Mouse (Mus musculus) granulocyte monocyte progenitor cell, adult 5-6 weeks (primary cell): ENCODE measurements at regions not wholly inside any gene's neighbourhood (a gene's known extent, or its start where the extent isn't known, plus 50 kb on each side); places are given as distances from the start of the nearest gene placed in this dataset.

ENCODE experiments used
- ATAC-seq: replicated peaks from 2 replicates; pipeline ENCODE4 v1.8.0; 2016; ENCODE audit warnings: mild to moderate bottlenecking, moderate TSS enrichment, inconsistent platforms; ENCODE audit not compliant: poor library complexity, severe bottlenecking

GRCm38 (mm10) chr9:113496176-113496732, 211.8 kb downstream of the Pdcd6ip start:
- no peak for ATAC-seq

DNA sequence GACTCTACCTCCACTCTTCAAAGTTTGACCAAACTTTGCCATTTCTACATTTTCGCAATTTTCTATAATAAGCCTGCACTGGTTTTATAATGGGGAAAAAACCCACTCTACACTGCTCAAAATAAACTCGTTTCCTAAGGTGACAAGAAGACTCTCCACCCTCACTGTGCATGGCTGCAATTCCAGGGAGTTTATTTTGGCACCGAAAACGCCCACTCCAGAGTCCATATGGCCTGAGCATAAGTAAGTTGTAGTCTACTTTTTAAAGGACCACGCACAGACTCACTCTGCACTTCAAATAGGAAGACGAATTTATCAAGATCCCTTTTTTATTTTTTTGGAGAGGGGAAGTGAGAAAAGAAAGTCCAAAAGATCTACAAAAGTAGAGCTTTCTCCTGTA, 219.4 kb downstream of the Pdcd6ip start:
- no peak for ATAC-seq

DNA sequence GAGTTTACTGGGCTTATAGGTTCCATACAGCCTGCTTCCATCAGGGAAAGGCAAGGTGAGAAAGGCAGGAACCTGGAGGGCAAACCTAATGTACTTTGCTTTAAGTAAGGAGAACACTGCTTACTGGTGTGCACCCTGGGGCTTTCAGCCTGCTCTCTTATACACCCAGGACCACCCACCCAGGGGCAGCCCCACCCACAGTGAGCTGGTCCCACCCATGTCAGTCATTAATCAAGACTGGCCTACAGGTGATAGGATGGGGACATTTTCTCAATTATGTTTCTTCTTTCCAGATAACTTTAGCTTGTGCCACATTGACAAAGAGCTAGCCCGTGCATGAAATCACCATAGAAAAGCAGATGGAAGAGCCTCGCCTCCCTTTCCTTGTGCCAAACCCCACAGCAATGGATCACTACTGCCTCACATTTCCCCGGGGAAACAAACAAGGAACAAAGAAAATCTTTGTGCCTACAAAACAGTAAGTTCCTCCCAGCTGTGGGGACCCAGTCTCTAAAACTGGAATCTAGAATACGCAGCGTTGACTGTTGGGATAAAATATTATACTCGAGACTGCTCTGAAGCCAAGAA, 221.5 kb downstream of the Pdcd6ip start:
- ATAC-seq, result no peak

GRCm38 (mm10) chr9:113479897-113480296, 228.2 kb downstream of the Pdcd6ip start:
- no peak for ATAC-seq

GRCm38 (mm10) chr9:113478761-113479265, 229.2 kb downstream of the Pdcd6ip start:
- ATAC-seq, result no peak

DNA sequence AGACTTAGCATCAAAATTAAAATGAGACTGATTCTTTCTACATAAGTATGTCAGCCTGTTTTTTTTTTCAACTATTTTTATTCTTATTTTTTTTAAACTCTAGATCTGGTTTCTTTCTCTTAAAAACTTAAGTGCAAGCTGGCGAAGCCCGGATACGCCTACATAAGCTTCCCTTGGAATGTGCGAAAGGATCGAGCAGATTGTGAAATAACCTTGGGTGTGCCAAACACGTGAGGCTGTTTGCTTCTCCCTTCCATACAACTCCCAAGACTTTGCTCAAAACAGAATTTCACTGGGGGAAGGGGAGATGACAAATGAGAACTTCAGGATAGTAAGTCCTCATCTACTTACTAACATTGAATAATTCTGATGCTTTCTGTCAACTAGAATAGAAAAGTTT, 236.3 kb downstream of the Pdcd6ip start:
- ATAC-seq, result no peak

GRCm38 (mm10) chr9:113462888-113463287, 245.2 kb downstream of the Pdcd6ip start:
- ATAC-seq, result no peak

GRCm38 (mm10) chr9:113462267-113462887, 245.7 kb downstream of the Pdcd6ip start:
- ATAC-seq, result no peak

DNA sequence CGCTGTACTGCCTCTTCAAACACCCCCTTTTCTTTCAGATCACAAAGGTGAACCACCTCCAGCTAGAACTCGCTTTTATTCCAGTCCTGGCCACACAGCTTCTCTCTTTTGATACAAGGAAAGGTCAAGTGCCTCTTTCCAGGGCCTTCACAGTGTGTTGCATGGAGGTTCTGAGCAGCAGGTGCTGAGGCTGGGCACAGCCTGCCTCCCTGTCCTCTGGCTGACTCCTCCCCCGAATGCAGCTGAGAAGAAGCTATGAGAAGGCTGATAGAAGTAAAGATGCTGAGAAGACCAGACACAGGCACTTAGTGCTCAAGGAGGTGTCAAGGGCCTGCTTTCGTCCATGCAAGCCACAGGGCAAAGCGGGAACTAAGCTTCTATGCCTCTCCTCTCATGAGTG, 248.2 kb downstream of the Pdcd6ip start:
- no peak for ATAC-seq

DNA sequence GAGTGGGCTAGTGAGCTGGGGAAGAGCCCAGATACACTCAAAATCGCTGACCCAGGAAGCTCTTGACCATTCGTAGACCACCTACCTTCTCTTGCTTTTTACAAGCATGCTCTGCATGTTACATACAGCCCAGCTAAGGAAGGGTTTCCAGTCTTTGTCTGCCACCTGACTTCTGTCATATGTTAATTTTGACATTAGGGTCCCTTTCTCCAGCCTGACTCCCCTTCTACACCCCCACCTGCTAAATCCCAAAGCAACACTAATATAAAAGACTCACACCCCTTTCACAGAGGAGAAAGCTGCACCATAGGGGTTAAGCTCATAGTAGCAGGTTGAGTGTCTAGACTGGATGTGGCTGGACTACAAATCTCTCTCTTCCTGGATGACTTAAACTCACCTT, 248.8 kb downstream of the Pdcd6ip start:
- no peak for ATAC-seq

DNA sequence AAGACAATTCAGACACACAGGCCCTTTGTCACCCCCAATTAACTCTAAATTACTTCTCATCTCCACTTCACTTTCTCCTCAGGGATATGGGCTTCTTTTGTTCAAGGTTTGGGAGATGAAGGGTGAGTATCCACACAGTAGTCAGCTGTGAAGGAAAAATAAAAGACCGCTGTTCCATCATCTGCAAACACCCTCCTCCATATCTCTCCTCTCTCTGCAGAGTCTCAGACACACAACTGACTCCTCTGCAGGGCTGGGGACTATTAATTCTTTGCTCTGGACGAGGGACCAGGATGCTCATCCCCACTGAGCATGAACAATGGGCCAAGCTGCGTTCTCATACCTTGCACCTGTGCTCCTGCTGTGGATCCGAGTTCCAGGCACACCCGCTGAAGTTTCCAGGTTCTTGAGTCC, 249.3 kb downstream of the Pdcd6ip start:
- ATAC-seq, result no peak

DNA sequence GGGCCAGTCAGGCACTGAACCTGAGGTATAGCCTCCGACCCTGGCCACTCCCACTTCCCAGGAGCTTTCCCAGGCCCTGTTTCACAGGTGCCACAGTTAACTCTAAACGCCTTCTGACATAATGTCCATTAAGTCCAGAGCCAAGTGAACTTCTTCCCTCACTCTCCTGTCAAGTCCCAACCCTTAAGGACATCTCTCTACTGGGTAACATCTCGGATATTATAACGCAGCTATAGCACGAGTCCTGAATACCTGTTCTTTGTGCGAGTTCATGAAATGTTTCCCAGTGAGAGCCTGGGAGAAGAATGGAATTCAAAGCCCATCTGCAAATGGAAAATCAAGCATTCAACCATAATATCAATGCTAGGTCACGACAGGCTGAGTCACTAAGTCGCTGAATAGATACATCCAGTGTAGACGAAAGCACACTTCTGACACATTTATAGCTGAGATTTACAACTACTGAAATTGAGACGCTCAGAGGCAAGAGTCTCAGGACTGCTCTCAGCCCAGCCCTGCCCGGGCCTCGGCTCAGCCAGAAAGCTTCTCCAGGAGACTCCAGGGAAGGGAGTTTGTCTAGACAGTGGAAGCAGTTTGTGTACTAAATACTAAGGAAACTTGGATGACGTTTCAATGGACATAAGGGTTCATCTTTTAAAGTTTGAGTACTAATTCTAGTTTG, 250.7 kb downstream of the Pdcd6ip start:
- no peak for ATAC-seq

DNA sequence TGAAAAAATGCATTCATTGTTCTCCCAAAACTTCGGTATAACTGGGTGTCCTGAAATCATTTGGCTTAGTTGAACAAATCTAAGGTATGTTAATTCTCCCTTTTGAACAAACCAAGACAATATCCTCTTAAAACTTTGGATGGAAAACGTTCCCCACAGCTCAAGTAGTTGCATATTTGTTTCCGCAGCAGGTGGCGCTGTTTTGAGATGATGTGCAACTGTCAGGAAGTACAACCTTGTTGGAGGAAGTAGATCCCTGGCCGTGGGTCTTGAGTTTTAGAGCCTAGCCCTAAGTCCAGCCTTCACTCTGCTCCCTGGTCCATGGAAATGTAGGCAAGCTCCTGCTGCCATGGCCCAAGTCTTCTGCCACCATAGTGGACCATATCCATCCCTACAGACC, 252.5 kb downstream of the Pdcd6ip start:
- ATAC-seq, result no peak

- ATAC-seq, result no peak
Observed at GRCm38 (mm10) chr9:113453231-113453630, 254.8 kb downstream of the Pdcd6ip start.

DNA sequence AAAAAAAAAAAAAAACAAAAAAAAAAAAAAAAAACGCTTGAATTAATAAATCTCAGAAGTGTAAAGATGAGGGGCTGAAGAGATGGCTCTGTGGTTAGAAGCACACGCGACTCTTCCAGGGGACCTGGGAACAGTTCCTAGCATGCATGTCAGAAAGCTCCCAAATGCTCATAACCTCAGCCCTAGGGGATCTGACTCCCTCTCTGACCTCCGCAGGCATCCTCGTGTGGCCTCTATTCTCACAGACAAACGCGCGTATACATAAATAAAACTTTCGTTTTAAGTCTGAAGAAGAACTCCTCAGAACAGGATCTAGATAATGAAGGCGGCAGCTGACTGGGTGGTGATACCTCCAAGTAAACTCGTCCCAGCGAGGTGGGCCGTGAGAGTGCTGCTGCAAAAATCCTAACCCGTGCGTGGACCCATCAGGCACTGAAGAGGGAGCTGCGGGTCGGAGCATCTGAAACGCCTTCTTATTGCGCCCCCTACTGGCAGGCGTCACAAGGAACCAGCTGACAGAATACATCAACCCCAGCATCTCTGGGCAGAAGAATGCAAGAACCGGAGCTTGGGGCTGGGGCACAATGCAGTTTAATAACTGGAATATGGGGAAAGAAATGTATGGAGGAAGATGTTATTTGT, 266.2 kb downstream of the Pdcd6ip start:
- ATAC-seq, result peak; percentile 84

DNA sequence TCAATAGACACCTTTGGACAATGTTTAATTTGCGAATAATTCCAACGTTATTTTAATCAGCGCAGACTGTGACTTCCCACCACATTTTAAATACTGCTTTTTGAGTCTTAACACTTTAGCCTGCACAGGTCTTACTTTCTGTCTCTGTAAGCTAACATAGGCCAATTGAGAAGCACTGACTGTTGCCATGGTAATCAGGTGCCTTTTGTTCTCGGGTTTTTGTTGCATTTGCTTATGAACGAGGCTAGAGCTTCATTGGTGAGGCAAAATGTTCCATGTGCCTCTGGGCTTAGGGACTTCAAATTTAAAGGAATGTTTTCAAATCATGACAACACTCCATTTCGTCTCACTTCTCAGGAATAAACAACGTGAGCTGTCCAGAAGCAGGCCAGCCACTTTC, 269.7 kb downstream of the Pdcd6ip start:
- ATAC-seq, result no peak

DNA sequence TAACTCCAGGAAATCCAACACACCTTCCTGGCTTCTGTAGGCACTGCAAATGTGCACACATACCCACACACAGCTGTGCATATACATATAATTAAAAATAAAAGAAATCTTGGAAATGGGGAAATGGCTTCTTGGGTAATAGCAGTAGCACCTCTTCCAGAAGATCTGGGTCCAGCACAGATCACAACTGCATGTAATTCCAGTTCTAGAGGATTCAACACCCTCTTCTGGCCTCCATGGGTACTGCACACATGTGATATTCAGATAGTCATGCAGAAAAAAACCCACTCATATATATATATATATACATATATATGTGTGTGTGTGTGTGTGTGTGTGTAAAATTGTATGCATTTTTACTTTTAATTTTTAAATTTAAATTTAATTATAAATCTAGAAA, 272.1 kb downstream of the Pdcd6ip start:
- ATAC-seq, result peak; percentile 27; the same call in 1 of the 2 replicates

DNA sequence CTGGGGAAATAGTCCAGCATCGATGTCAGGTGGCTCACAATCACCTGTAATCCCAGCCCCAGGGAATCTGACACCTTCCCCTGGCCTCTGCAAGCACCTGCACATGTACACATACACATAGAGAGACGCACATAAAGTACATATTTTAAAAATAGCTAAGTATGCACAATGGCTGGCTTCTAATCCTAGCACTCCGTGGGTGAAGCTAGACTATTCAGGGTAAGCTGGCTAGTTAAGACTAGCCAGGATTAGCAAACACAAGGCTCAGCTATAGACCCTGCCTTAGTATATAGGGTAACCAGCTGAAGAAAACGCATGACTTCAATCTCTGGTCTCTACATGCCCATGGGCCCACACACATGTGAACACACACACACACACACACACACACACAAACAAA, 274.6 kb downstream of the Pdcd6ip start:
- ATAC-seq, result no peak

- ATAC-seq, result no peak
Observed at GRCm38 (mm10) chr9:113432601-113433179, 275.4 kb downstream of the Pdcd6ip start.

GRCm38 (mm10) chr9:113430411-113430810, 277.6 kb downstream of the Pdcd6ip start:
- no peak for ATAC-seq

GRCm38 (mm10) chr9:113427281-113427680, 280.8 kb downstream of the Pdcd6ip start:
- ATAC-seq, result no peak
